Mouse (Mus musculus) bone marrow macrophage, adult 2 months (primary cell): ENCODE measurements around the gene Cabp4.

Experiments
- CTCF ChIP-seq: IDR thresholded peaks from 2 replicates; pipeline ENCODE4 v1.5.1; 2012; ENCODE audit warnings: low read depth, mild to moderate bottlenecking, low read length, moderate library complexity
- POLR2A ChIP-seq: IDR thresholded peaks from 2 replicates; pipeline ENCODE4 v1.6.1; 2012; ENCODE audit warnings: mild to moderate bottlenecking, low read depth, low read length, borderline replicate concordance

- no peak for TF ChIP-seq CTCF
- no peak for TF ChIP-seq POLR2A
Observed at GRCm38 (mm10) chr19:4189051-4189620, 45.3 kb upstream of the Cabp4 start.
